Mouse (Mus musculus) splenic B cell, adult 2 months (primary cell): ENCODE data around the gene Slc10a7.
"Not testable (repeated sequence)": the region's sequence is repeated elsewhere in the genome, so short reads cannot be mapped to it uniquely, and the experiment has no call there.

Experiments used
- DNase-seq: peaks from one replicate; pipeline ENCODE4 v3.0.0-alpha.2; 2011; ENCODE audit warnings: low read depth, low spot score
- H3K27me3 ChIP-seq: 2 replicates; pipeline ENCODE4 v1.6.1; 2012; ENCODE audit warnings: mild to moderate bottlenecking, low read length, moderate library complexity, mixed read lengths; ENCODE audit not compliant: control insufficient read depth, poor library complexity, insufficient read depth, severe bottlenecking
- H3K36me3 ChIP-seq: 2 replicates; pipeline ENCODE4 v1.6.1; 2012; ENCODE audit warnings: mild to moderate bottlenecking, low read length, moderate library complexity, mixed read lengths; ENCODE audit not compliant: control insufficient read depth, poor library complexity, insufficient read depth, severe bottlenecking

The Slc10a7 gene

DNA sequence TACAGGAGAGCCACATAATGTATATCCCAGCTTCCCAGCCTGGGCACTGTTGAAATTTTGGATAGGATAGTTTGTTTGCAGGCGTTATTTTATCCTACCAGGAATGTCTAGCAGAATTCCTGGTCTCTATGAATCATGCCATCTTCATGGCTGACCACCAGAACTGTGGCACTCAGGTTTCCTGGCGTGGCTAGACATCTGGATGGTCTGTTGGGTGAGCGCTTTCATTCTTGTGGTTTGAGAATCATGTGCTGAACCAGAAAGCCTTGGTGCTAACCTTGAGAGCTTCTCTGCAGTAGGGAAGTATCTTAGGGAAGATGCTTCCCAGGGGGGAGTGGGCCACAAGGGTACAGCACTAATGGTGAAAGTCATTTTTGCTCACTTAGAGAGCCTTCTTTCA lies 6.0 kb downstream of the Slc10a7 start:
- no peak for DNase-seq
- no peaks in the 10 kb centered on the region for H3K27me3 ChIP-seq
- H3K36me3 ChIP-seq, result peaks cover 5% of the 10 kb centered on the region

DNA sequence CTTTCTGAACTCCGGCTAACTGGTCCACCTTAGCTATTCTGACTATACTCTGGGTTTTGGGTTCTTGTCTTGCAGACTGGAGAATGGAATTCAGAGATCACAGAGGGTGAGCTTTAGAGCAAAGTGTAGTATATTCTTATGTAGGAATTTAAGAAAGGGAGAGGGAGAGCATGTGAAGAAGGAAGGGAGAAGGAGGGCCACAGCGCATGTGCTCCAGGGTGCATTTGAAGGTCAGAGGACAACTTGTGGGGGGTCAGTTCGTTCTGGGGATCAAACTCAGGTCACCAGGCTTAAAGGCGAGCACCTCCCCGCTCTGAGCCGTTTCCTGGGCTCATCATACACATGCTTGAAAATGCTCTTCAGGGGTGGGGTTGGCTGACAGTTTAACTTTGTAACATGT lies 24.8 kb downstream of the Slc10a7 start:
- Histone ChIP-seq H3K27me3 (no peaks in the 10 kb centered on the region), H3K36me3 (peaks cover 4% of the 10 kb centered on the region)
- no peak for DNase-seq

DNA sequence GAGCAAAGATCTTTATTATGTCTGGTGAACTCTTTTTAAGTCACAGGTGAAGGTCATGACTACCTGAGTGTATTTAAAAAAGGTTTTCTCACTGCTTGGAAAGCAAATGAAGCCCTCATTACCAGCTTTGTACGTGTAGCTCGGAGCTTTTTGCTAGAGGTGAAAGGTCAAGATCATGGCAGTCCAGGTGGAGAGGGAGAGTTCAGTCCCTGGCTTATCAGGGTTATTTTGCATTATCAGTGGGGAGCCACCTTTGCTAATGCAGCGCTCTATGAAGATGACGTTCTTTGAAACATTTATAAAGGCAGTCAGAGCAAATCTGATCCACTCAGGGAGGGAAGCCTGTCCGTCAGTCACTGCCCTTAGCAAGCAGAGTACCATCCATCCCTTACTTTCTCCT lies 27.6 kb downstream of the Slc10a7 start:
- H3K36me3 ChIP-seq, result peaks cover 6% of the 10 kb centered on the region
- DNase-seq, result no peak
- H3K27me3 ChIP-seq, result no peaks in the 10 kb centered on the region

DNA sequence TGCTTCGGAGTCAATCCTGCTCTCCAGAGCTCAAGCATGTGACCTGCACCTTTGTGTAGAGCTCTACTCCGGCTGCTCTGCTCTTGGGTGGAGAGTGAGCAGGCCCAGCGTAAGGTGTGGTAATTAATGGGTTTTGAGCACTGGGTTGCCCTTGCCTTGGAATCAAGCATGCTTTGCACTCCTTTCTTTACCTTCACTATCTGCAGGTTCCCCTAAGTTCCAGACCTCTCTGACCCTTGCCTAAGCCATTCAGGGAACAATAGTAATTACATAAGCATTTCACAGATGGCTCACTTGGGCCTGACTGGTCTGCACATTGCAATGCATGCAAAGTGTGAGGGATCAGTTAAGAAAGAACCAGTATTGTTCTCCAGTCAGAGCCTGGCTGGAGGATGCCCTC lies 28.6 kb downstream of the Slc10a7 start:
- no peak for DNase-seq
- H3K36me3 ChIP-seq, result peaks cover 6% of the 10 kb centered on the region

DNA sequence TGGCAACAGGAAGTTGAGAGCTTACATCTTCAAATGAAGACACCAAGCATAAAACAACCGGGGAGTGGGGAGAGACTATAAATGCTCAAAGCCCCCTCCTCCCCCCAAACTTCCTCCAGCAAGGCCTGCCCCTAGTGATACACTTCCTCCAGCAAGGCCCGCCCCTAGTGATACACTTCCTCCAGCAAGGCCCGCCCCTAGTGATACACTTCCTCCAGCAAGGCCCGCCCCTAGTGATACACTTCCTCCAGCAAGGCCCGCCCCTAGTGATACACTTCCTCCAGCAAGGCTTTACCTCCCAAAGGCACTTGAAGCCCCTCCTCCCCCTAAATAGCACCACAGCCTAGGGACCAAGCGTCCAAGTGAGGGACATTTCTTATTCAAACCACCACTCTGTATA lies 33.5 kb downstream of the Slc10a7 start:
- peak; percentile 9 for DNase-seq
- not testable (repeated sequence) for H3K27me3 ChIP-seq, H3K36me3 ChIP-seq

More for the DNA sequence above, 28.6 kb downstream of the Slc10a7 start:
- H3K27me3 ChIP-seq, result no peaks in the 10 kb centered on the region

DNA sequence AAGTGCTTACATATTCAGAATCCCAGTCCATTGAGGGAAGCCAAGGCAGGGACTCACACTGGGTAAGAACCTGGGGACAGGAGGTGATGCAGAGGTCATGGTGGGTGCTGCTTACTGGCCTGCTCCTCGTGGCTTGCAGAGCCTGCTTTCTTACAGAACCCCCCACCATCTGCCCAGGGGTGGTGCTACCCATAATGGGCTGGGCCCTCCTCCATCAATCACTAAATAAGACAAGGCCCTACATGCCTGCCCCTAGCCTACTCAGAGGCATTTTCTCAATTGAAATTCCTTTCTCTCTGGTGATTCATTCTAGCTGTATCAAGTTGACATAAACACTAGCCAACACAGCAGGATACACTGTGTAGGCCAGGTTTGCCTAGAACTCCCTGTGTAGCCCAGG lies 34.5 kb downstream of the Slc10a7 start:
- no peak for DNase-seq
- H3K27me3 ChIP-seq, result no peaks in the 10 kb centered on the region
- H3K36me3 ChIP-seq, result peaks cover 2% of the 10 kb centered on the region; the same call in 1 of the 2 replicates

DNA sequence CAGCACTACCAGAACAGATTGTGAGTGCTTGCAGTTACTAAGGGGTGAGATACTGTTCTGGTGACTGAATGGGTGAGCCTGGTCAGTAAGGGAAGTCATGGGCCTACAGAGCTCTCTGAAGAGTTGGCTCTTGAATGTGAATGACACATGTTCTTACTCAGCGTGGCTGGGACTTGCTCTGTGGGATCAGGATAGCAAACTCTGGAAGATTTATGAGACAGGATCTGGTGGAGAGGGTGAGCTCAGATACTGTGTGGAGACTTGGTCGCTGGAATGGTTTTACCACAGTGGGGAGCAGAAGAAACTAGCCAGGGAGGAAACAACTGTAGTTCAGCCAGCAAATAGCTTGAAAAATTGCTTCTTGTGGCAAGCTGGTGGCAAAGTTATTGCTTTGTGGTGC lies 35.4 kb downstream of the Slc10a7 start:
- DNase-seq, result no peak
- no peaks in the 10 kb centered on the region for H3K27me3 ChIP-seq
- peaks cover 2% of the 10 kb centered on the region; the same call in 1 of the 2 replicates for H3K36me3 ChIP-seq

DNA sequence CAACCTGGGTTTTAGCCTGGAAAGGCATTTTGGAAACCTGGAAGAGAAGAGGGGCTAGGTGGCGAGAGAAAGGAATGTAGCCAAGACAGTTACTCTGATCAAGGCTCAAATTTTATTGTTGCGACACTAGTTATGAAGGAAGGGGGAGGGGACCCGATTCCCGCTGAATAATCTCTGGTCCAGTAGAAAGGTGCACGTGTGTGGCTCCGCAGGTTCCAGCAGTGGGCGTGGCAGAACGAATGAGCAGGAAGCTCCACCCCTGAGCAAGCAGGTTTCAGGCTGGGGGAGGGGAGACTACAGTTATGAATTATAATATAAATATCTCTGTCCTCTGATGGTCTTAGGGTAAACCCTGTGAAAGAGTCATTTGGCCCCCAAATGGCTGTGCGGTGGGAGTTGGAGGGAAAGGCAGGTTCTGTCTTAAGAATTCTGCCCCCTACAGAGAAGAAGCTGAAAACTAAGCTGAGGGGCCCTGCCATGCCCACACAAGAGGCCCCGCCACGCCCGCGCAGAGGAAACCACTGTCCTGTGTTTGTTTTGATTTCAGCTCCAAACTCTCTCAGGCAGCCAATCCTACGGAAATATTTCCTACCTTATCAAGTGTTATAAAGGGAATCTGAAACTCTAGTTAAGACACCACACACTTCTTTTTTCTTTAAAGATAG lies 36.1 kb downstream of the Slc10a7 start:
- H3K36me3 ChIP-seq, DNase-seq, H3K27me3 ChIP-seq: not testable (repeated sequence)

DNA sequence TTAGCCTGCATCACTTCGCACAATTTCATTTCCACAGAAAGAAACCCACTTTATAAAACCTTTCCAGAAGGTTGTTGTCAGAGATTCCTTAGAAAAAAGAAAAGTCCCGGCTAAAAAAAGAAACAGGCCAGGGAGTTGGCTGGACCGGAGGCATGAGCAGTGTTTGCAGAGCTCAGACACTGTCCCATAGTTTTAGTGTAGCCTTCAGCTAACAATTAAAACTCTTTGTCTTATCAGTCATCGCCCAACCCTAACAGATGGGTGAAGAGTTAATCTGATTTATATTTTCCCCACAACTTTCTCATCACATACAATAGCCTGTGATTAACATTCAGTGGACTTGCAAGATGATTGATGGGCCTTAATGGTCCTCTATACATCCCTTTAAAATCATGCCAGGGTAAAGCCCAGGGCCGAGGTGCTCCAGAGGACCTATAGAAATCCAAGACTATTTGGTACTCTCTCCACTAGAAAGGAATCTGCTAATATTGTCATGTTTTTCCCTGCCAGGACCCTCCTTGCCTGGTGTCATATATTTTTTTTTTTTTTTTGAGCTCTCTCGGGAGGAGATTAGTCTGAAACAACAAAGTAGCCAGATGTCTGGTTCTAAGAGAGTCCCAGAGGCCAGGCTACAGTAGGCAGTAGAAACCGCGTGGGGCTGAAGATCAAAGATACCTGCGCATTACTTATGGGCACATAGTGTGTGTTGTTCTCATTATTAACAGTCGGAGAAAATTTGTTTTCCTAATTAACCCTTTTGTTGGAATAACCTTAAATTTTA lies 41.0 kb downstream of the Slc10a7 start:
- Histone ChIP-seq H3K36me3 (0 out of 2 replicates have a peak, but pooled peaks cover 2% of the 10 kb centered on the region), H3K27me3 (no peaks in the 10 kb centered on the region)
- no peak for DNase-seq

DNA sequence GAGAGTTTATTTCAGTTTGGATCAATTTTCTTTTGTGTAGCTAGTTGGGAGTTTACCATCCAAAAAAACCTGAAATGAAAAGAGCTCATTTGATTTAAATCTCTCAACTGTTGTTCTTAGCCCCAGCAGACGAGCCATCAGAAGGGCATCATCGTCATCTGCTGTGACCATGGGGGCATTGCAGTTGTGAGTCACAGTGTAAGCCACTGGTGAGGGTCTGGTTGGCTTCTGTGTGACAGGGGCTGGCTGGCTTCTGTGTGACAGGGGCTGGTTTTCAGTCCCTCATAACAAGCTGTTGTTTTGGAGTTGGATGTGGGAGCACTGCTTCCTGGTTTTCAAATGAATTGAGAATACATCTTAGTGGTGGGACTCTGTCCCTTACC lies 41.6 kb downstream of the Slc10a7 start:
- Histone ChIP-seq H3K27me3 (no peaks in the 10 kb centered on the region), H3K36me3 (0 out of 2 replicates have a peak, but pooled peaks cover 2% of the 10 kb centered on the region)
- no peak for DNase-seq

DNA sequence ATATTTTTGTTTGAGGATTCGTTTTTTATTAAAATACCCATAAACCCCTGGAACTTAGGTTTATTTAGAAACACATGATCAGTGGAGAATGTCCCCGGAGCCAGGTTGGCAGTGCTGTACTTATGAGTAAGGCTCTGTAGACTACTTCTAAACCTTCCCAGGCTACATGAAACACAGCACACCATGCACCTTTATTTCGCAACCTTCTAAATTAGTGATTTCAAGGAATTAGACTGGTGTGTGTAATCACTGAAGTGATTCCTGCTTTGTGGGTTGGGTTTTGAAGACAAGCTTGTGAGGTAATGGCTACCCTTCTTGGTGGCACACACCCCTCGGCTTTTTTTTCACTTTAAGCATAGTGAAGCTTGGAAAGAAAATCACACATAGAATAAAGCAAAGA lies 46.7 kb downstream of the Slc10a7 start:
- Histone ChIP-seq H3K36me3 (0 out of 2 replicates have a peak, but pooled peaks cover 2% of the 10 kb centered on the region), H3K27me3 (no peaks in the 10 kb centered on the region)
- DNase-seq, result no peak

DNA sequence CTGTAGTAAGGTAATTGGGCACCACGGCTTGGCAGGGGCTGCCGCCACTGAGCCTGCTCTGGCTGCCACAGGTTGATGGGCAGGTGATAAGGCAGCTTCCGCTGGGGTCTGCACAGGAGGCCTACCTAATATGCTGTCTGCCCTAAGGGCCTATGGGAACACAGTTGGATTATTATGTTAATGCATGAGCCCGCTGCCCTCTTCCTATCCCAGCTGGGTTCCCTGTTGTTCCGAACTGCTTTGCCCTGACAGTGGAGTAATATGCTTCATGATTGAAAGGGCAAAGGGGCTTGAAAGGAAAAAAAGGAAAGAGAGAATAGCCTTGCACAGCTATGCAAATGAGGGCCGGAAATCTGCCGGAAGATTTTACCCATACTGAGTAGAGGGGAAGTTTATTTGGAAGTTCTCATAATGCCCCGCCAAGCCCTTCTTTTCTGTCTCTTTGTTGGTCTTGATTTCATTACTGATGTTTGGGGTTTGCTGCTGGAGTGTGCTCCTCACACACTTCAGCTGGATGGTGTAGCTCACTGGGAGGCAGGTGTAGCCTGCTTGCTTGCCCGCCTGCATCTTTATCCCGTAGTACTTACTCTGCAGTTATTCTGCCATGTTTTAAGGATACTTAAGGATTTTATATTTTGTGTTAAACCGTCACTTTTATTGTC lies 47.8 kb downstream of the Slc10a7 start:
- 0 out of 2 replicates have a peak, but pooled peaks cover 2% of the 10 kb centered on the region for H3K36me3 ChIP-seq
- H3K27me3 ChIP-seq, result no peaks in the 10 kb centered on the region
- DNase-seq, result no peak

DNA sequence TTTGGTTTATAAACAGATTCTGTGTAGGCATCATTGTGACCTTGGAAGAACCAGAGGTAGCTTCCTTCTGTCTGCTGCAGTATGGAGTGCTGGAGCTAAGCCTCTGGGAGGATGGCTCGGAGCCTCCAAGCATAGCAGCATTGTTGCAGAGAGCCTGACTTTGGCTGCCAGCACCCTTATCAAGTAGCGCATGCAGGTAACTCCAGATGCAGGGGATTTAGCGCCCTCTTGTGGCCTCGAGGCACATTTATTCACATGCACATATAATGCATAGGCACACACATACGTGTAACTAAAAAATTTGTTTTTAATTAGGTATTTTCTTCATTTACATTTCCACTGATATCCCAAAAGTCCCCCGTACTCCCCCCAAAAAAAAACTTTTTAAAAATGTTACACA lies 52.5 kb downstream of the Slc10a7 start:
- H3K36me3 ChIP-seq, result no peaks in the 10 kb centered on the region
- no peaks in the 10 kb centered on the region for H3K27me3 ChIP-seq
- DNase-seq, result peak; percentile 46

DNA sequence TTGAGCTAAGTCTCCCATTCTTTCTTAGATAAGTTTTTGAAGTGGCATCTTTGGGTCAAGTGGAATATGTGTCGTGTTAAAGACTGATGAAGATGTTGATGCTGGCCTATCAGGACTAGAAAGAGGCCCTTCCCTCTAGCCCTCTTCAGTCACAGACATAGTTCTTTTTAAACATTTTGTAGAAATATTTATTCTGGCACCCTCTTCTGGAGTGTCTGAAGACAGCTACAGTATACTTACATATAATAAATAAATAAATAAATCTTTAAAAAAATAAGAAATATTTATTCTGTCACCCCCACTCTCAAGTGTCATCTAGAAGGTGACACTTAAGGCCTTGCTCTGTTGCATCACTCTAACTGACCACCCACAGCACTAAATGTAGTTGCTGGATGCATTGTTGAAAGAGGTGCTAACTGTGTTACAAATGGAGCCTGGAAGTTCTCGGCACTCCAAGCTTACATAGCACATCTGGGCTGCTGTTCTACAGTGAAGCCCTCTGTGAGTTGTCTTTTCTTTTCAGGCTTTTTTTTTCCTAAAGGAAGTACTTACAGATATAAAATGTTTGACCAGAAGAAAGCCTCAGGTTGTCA lies 54.4 kb downstream of the Slc10a7 start:
- Histone ChIP-seq H3K27me3 (no peaks in the 10 kb centered on the region), H3K36me3 (no peaks in the 10 kb centered on the region)
- DNase-seq, result no peak

DNA sequence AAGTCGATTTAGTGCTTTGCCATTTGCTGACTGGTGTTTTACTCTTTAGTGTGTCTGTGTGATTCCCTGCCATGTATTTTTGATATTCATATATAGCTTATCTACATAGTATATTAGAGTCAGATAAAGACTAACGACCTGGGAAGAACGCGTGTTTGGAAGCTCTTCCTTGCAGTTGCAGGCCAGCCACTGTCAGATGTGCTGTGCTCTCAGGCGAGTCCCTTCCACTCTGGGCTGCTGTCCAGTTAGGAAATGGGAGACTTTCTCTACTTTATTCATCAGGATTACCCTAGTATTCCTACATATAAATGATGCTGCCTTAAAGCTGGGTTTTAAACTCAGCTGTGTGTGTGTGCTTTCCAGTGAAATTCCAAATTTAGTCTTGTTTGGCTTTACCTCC lies 55.1 kb downstream of the Slc10a7 start:
- Histone ChIP-seq H3K27me3 (no peaks in the 10 kb centered on the region), H3K36me3 (no peaks in the 10 kb centered on the region)
- DNase-seq, result no peak
